Mouse (Mus musculus) lung, postnatal 0 days (tissue): ENCODE data around the gene Fry.

Experiments
- CTCF ChIP-seq: IDR thresholded peaks from 2 replicates; pipeline ENCODE4 v1.5.1; 2016; ENCODE audit warnings: antibody characterized with exemption, mild to moderate bottlenecking
- EP300 ChIP-seq: IDR thresholded peaks from 2 replicates; pipeline ENCODE4 v1.6.1; 2016; ENCODE audit warnings: antibody characterized with exemption, mild to moderate bottlenecking, control low read depth

DNA sequence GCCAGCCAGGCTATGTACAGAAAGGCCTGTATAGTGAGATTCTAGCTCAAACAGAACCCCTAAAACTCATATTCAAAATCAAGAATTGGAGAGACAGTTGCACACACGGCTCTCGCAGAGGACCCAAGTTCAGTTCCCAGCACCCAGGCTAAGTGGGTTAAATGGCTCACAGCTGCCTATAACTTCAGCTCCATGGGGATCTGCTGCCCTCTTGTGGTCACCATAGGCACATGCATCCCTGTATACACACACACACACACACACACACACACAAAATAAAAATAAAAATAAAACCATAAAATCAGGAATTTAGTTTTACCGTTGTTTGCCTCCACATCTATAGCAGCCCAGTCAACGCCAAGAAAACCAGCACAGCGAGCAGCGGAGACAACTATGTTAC is 276.2 kb downstream of the Fry start:
- TF ChIP-seq CTCF (peak; percentile 33; the same call in 1 of the 2 replicates), EP300 (no peak)
